Mouse (Mus musculus) midbrain, embryonic 10.5 days (tissue): ENCODE results near the gene Telo2. TPM values are rescaled to one million over a fixed set of nuclear protein-coding genes. Genes with fewer than 3 reads are reported as not detected.

Source experiments
- DNase-seq: peaks from one replicate; pipeline ENCODE4 v3.0.0-alpha.2; 2017; ENCODE audit warnings: low spot score
- H3K27ac ChIP-seq: fragments of 300-500 bp; sonication (generic); replicated peaks from 2 replicates; pipeline ENCODE4 v1.5.1; 2016; ENCODE audit warnings: mild to moderate bottlenecking
- H3K27me3 ChIP-seq: fragments of 300-500 bp; sonication (generic); 2 replicates; pipeline ENCODE4 v1.6.1; 2016; ENCODE audit warnings: low read depth, mild to moderate bottlenecking; ENCODE audit not compliant: poor library complexity, severe bottlenecking
- H3K36me3 ChIP-seq: fragments of 300-500 bp; sonication (generic); 2 replicates; pipeline ENCODE4 v1.6.1; 2016; ENCODE audit warnings: mild to moderate bottlenecking, moderate library complexity
- H3K4me1 ChIP-seq: fragments of 300-500 bp; sonication (generic); 2 replicates; pipeline ENCODE4 v1.6.1; 2016
- H3K4me3 ChIP-seq: fragments of 300-500 bp; sonication (generic); 2 replicates; pipeline ENCODE4 v1.5.1; 2016; ENCODE audit warnings: mild to moderate bottlenecking, moderate library complexity
- H3K9me3 ChIP-seq: fragments of 300-500 bp; sonication (generic); replicated peaks from 2 replicates; pipeline ENCODE4 v1.6.1; 2016; ENCODE audit warnings: mild to moderate bottlenecking
- WGBS: fragments of 180-500 bp; shearing (Covaris S2); methylation state at CpG from one replicate; pipeline ENCODE4 v1.1.7; 2016; 5-methylcytosine and 5-hydroxymethylcytosine counted together
- polyA plus RNA-seq: library from polyadenylated mRNA; unstranded; fragments of >200 nt; fragmentation: Nextera tagmentation; extraction: Ambion mirVana; gene quantifications from 2 replicates; pipeline ENCODE4 v1.2.1, GENCODE M21; 2016

Gene Telo2
- polyA plus RNA-seq, 1 experiment from 2014 or later, result 51.5 TPM

DNA sequence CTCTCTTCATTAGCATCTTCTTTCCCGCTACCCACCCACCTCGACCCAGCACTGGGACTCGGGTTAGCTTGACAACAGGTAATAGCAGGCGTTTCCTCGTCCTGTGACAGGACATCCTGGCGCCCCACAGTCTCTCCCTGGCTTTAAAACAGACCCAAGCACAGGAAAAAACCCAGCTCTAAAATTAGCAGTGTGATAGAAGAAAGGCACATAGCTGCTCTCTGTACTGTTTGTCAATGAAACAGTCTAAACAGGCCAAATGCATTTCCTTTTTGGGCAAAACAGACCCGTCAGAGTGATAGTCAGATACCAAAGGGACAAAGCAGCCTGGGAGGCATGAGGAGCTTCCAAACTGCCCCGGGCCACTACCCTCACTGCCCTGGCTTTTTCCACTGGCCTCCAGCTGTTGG, 48.3 kb downstream of the Telo2 start:
- 82% methylated on average over 8 of the region's 8 CpGs for WGBS
- H3K27ac ChIP-seq, result no peak overlapping the region
- H3K36me3 ChIP-seq, result peaks cover 43% of the 10 kb centered on the region

DNA sequence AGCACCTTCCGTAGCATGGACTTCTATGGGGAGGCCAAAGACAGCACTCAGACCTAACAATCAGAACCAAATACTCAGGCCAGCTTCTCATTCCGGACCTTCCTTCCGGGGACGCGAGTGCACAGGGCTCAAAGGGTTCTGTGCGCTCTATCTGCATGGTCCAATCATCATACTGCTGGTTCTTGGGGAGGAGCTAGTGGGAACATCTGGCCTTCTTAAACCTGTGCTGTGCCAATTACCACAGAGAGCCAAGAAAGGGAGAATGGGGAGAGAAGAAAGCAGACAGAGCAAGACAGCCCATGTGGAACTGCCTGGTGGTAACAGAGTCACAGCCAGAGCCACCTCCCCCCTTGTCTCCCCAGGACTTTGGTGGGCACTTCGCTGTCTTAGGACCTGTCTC, 49.2 kb downstream of the Telo2 start:
- Histone ChIP-seq H3K4me3 (no peak overlapping the region), H3K36me3 (peaks cover 51% of the 10 kb centered on the region), H3K4me1 (no peaks in the 10 kb centered on the region), H3K27me3 (no peaks in the 10 kb centered on the region), H3K27ac (no peak overlapping the region), H3K9me3 (no peaks in the 10 kb centered on the region)
- WGBS, result 90% methylated on average over 7 of the region's 7 CpGs
- DNase-seq, result no peak

More for the DNA sequence above, 48.3 kb downstream of the Telo2 start:
- DNase-seq, result no peak
- Histone ChIP-seq H3K4me3 (no peak overlapping the region), H3K27me3 (no peaks in the 10 kb centered on the region), H3K4me1 (no peaks in the 10 kb centered on the region), H3K9me3 (no peaks in the 10 kb centered on the region)

DNA sequence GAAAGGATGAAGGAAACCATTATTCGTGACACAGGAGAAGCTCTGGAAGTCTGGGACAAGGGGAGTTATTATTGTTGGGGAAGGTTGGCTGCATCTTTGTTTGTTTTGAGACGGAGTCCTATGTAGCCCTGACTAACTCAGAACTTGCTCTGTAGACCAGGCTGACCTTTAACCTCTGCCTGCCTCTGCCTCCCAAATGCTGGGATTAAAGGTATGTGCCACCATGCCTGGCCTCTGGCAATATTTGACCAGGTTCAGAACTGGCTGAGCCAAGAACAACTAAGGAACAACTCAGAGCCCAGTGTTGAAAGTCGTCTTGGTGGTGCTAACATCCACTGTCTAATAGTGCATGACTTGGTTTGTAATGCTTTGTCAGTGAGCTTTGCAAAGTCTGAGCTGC, 50.6 kb downstream of the Telo2 start:
- DNase-seq, result no peak
- WGBS, result 89% methylated on average over 3 of the region's 3 CpGs
- Histone ChIP-seq H3K36me3 (peaks cover 60% of the 10 kb centered on the region), H3K4me1 (no peaks in the 10 kb centered on the region), H3K4me3 (no peak overlapping the region), H3K9me3 (no peaks in the 10 kb centered on the region), H3K27me3 (no peaks in the 10 kb centered on the region), H3K27ac (no peak overlapping the region)

DNA sequence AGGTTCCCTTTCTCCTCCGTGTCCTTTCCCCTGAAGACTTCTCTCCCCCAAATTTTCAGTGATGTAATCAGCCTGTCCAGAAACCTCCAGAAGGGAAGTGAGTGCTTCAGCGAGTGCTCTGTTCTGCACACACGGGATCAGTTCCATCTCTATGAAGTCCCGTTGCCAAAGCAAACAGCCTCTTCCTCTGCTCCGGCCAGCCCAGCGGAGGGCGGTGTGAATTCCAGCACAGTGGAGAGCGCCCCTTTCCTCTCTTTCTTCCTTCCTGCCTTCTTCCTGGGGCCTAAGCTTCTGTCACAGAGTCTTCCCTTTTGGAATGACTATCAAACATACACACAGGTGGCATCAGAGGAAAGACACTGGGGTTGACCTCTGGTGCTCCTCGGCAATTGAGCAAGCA, 51.4 kb downstream of the Telo2 start:
- H3K4me1 ChIP-seq, result no peaks in the 10 kb centered on the region
- no peak for DNase-seq
- H3K36me3 ChIP-seq, result peaks cover 62% of the 10 kb centered on the region
- H3K4me3 ChIP-seq, result no peak overlapping the region
- H3K27ac ChIP-seq, result no peak overlapping the region
- 79% methylated on average over 9 of the region's 9 CpGs for WGBS
- H3K9me3 ChIP-seq, result no peaks in the 10 kb centered on the region
- no peaks in the 10 kb centered on the region for H3K27me3 ChIP-seq

DNA sequence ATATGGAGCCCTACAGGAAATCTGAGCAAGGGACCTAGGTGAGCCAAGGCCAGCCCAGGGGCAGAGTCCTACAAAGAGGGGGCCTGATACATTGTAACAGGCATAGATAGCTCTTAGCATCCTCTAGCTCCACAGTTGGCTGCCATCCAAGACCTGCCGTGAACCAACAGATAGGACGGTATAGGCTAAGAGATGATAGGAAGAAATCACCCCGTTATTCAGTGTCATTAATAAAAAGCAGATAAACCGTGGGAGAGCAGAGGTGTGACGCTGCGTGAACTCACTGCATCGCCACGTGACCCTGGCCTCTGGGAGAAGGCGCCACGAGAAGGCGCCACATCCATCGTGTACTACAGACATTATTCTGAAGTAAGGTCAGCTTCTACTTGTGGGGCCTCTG, 51.9 kb downstream of the Telo2 start:
- Histone ChIP-seq H3K4me1 (no peaks in the 10 kb centered on the region), H3K9me3 (no peaks in the 10 kb centered on the region), H3K27ac (no peak overlapping the region), H3K36me3 (peaks cover 63% of the 10 kb centered on the region), H3K4me3 (no peak overlapping the region), H3K27me3 (no peaks in the 10 kb centered on the region)
- 94% methylated on average over 12 of the region's 12 CpGs for WGBS
- no peak for DNase-seq

DNA sequence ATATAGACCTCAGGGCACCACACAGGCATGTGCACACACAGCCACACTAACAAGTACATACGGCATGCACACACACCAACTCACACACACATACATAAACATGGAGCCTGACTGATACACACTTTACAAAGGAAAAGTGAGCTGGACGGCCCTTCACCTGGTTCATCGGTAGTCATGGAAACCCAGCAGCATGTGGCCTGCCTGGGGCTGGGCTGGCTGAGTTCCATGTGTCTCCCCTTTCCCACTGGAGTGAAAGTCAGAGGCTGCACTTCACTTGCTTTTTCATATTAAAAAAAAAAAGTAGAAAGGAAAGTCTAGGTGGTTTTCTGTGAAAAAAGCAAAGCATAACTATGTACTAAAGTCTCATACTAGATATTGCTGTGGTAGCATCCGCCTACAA, 52.5 kb downstream of the Telo2 start:
- WGBS, result 91% methylated on average over 4 of the region's 4 CpGs
- H3K36me3 ChIP-seq, result peaks cover 69% of the 10 kb centered on the region

DNA sequence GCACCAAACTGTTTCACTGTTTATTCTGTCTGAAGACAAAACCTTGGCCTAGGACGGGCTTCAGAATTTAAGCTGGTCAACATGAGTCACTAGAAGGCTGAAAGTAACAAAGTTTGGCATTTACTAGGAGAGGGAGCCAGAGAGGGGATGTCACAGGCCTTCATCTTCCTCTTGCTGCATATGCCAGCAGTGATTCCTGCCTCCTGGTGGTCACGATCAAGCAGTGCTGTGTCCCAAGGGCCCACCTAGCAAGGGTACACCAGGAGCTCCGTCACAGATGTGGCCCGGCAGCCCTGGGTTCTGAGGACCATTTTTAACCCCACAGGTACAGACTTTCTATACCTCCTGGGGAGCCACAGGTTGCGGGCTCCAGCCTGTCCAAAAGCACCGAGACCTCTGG, 58.7 kb downstream of the Telo2 start:
- Histone ChIP-seq H3K4me1 (no peaks in the 10 kb centered on the region), H3K27ac (no peak overlapping the region), H3K4me3 (no peak overlapping the region), H3K27me3 (no peaks in the 10 kb centered on the region), H3K9me3 (no peaks in the 10 kb centered on the region), H3K36me3 (peaks cover 80% of the 10 kb centered on the region)
- DNase-seq, result no peak
- 85% methylated on average over 6 of the region's 6 CpGs for WGBS

More for the DNA sequence above, 52.5 kb downstream of the Telo2 start:
- no peak for DNase-seq
- Histone ChIP-seq H3K4me1 (no peaks in the 10 kb centered on the region), H3K4me3 (no peak overlapping the region), H3K27me3 (no peaks in the 10 kb centered on the region), H3K9me3 (no peaks in the 10 kb centered on the region), H3K27ac (no peak overlapping the region)

DNA sequence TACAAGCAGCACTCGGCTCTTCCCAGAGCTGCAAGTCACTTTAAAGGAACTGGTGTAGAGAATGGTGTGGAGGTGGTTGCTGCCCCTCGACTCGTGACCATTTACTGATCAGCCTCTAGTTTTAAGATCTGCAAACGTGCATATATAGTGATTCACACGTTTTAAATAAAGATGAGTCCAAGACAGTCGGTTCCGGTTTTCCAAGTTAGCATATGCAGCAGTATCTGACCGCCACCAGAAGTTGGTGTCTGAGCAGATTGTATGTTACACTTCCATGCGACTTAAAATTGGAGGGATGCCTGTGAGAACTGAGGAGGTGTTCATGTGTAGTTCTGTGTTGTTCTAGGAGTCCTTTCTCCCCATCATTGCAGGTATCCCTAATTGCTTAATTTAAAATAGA, 62.5 kb downstream of the Telo2 start:
- no peak for DNase-seq
- 86% methylated on average over 9 of the region's 9 CpGs for WGBS
- no peak overlapping the region for H3K27ac ChIP-seq
- peaks cover 76% of the 10 kb centered on the region for H3K36me3 ChIP-seq
- H3K9me3 ChIP-seq, result no peaks in the 10 kb centered on the region
- H3K4me1 ChIP-seq, result no peaks in the 10 kb centered on the region
- no peak overlapping the region for H3K4me3 ChIP-seq
- H3K27me3 ChIP-seq, result no peaks in the 10 kb centered on the region

Other genes starting within 250 kb of the Telo2 start
- 0.31 TPM in 1 of 2 replicates, not detected in the other for gene Igfals, start 250.0 kb downstream of the Telo2 start, polyA plus RNA-seq
- 85.5 and 87.0 TPM in 2 replicates for gene Nubp2, start 229.6 kb downstream of the Telo2 start, polyA plus RNA-seq
- 46.6 and 50.4 TPM in 2 replicates for gene Spsb3, start 229.3 kb downstream of the Telo2 start, polyA plus RNA-seq
- 28.9 and 33.9 TPM in 2 replicates for gene Eme2, start 220.9 kb downstream of the Telo2 start, polyA plus RNA-seq
- gene Mrps34, start 220.9 kb downstream of the Telo2 start, polyA plus RNA-seq, result 94.7 and 98.1 TPM in 2 replicates
- gene Nme3, start 219.5 kb downstream of the Telo2 start, polyA plus RNA-seq, result 46.2 and 47.0 TPM in 2 replicates
- gene Mapk8ip3, start 179.0 kb downstream of the Telo2 start, polyA plus RNA-seq, result 40.1 and 53.9 TPM in 2 replicates
- 442 and 466 TPM in 2 replicates for gene Jpt2, start 155.3 kb downstream of the Telo2 start, polyA plus RNA-seq
- 6.8 and 8.5 TPM in 2 replicates for gene Cramp1l, start 100.2 kb downstream of the Telo2 start, polyA plus RNA-seq
- 27.0 and 34.9 TPM in 2 replicates for gene Ift140, start 99.9 kb downstream of the Telo2 start, polyA plus RNA-seq
- gene Tmem204, start 32.4 kb downstream of the Telo2 start, polyA plus RNA-seq, result 10.7 and 12.7 TPM in 2 replicates
- not detected in 2 replicates for gene Ptx4, start 4.8 kb upstream of the Telo2 start, polyA plus RNA-seq
- 23.1 and 26.4 TPM in 2 replicates for gene Clcn7, start 17.4 kb upstream of the Telo2 start, polyA plus RNA-seq
- gene Ccdc154, start 46.5 kb upstream of the Telo2 start, polyA plus RNA-seq, result not detected in 2 replicates
- not detected in 2 replicates for gene Gm38655, start 59.5 kb upstream of the Telo2 start, polyA plus RNA-seq
- 37.3 and 37.7 TPM in 2 replicates for gene BC003965, start 68.6 kb upstream of the Telo2 start, polyA plus RNA-seq
- gene Unkl, start 72.4 kb upstream of the Telo2 start, polyA plus RNA-seq, result 8.4 and 9.7 TPM in 2 replicates
- gene Gnptg, start 124.2 kb upstream of the Telo2 start, polyA plus RNA-seq, result 67.0 and 75.3 TPM in 2 replicates
- 74.6 and 80.4 TPM in 2 replicates for gene Tsr3, start 124.2 kb upstream of the Telo2 start, polyA plus RNA-seq
- 2.3 and 2.4 TPM in 2 replicates for gene Baiap3, start 140.4 kb upstream of the Telo2 start, polyA plus RNA-seq
- gene Ube2i, start 158.7 kb upstream of the Telo2 start, polyA plus RNA-seq, result 879 and 915 TPM in 2 replicates
- not detected in 2 replicates for gene Prss34, start 182.4 kb upstream of the Telo2 start, polyA plus RNA-seq
- not detected in 2 replicates for gene Prss28, start 192.7 kb upstream of the Telo2 start, polyA plus RNA-seq
- not detected in 2 replicates for gene Prss29, start 202.7 kb upstream of the Telo2 start, polyA plus RNA-seq
- not detected in 2 replicates for gene Tpsab1, start 229.6 kb upstream of the Telo2 start, polyA plus RNA-seq